Mouse (Mus musculus): ENCODE measurements at regions not wholly inside any gene's neighbourhood (a gene's known extent, or its start where the extent isn't known, plus 50 kb on each side); places are given as distances from the start of the nearest gene placed in this dataset.

GRCm38 (mm10) chr14:103458340-103458739, 54.8 kb upstream of the Scel start:
- Histone ChIP-seq H3K27me3 (ENCODE audit: poor library complexity, severe bottlenecking) (no peaks in the 10 kb centered on the region), H3K4me1 (peaks cover 8% of the 10 kb centered on the region; the same call in 1 of the 2 replicates), H3K9me3 (no peaks in the 10 kb centered on the region), H3K4me3 (no peak overlapping the region), H3K27ac (no peak overlapping the region), H3K36me3 (replicated peaks) (no peaks in the 10 kb centered on the region)
- DNase-seq (ENCODE audit: extremely low spot score, low spot score), result no peak

DNA sequence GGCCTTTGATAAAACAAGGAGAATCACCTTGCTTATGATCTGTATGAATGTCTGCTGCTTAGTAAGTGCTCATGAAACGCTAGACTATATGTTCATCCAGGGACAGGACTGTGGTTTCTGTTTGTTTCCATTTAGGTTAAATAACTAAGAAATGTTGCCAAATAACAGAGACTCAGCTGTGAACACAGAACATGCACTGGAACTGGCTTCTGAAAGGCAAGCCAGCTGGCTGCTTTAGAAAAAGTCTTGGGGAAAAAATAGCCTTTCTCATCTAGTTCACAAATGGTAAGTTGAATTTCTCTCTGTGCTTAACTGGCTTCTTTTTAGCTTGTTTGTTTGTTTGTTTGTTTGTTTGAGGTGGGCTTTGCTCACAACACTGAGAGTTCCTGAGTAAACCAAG, 57.0 kb upstream of the Scel start:
- DNase-seq (ENCODE audit: extremely low spot score, low spot score), result no peak
- 96% methylated on average over 1 of the region's 1 CpGs for WGBS
- Histone ChIP-seq H3K9me3 (no peaks in the 10 kb centered on the region), H3K4me1 (no peaks in the 10 kb centered on the region), H3K27ac (no peak overlapping the region), H3K27me3 (ENCODE audit: poor library complexity, severe bottlenecking) (no peaks in the 10 kb centered on the region), H3K36me3 (replicated peaks) (no peaks in the 10 kb centered on the region), H3K4me3 (no peak overlapping the region)

- H3K4me3 ChIP-seq, result no peak overlapping the region
- H3K9me3 ChIP-seq, result no peaks in the 10 kb centered on the region
- DNase-seq (ENCODE audit: extremely low spot score, low spot score), result no peak
- no peaks in the 10 kb centered on the region for H3K27me3 ChIP-seq (ENCODE audit: poor library complexity, severe bottlenecking)
- no peak overlapping the region for H3K27ac ChIP-seq
- H3K36me3 ChIP-seq (replicated peaks), result no peaks in the 10 kb centered on the region
- 90% methylated on average over 6 of the region's 6 CpGs for WGBS
- H3K4me1 ChIP-seq, result peaks cover 18% of the 10 kb centered on the region
Measured at GRCm38 (mm10) chr14:103450756-103451155, 62.4 kb upstream of the Scel start.

DNA sequence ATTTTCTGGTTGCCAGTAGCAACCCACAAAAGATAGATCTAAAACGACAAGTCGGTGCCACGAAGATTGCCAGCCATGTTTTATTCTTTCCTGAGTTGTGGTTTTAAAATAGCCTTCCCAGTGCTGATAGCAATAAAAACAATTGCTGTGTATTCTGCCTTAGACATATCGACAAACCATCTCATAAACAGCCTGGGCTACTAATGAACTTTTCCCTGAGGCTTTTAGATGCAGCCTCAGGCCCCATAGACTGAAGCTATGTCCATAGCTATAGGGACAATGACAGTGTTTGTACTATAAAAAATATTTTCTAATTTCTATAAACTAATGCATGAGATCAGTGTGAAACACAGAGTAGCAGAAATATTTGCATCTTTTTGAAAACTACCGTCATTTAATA, 63.7 kb upstream of the Scel start:
- 91% methylated on average over 5 of the region's 5 CpGs for WGBS

GRCm38 (mm10) chr14:103449033-103449432, 64.1 kb upstream of the Scel start:
- WGBS, result 86% methylated on average over 7 of the region's 7 CpGs
- no peaks in the 10 kb centered on the region for H3K9me3 ChIP-seq
- no peak for DNase-seq (ENCODE audit: extremely low spot score, low spot score)
- H3K27ac ChIP-seq, result no peak overlapping the region
- peaks cover 18% of the 10 kb centered on the region for H3K4me1 ChIP-seq
- H3K36me3 ChIP-seq (replicated peaks), result no peaks in the 10 kb centered on the region
- H3K4me3 ChIP-seq, result no peak overlapping the region
- H3K27me3 ChIP-seq (ENCODE audit: poor library complexity, severe bottlenecking), result no peaks in the 10 kb centered on the region

More for the DNA sequence above, 63.7 kb upstream of the Scel start:
- Histone ChIP-seq H3K4me3 (no peak overlapping the region), H3K27ac (no peak overlapping the region), H3K36me3 (replicated peaks) (no peaks in the 10 kb centered on the region), H3K27me3 (ENCODE audit: poor library complexity, severe bottlenecking) (no peaks in the 10 kb centered on the region), H3K9me3 (no peaks in the 10 kb centered on the region), H3K4me1 (peaks cover 18% of the 10 kb centered on the region)
- no peak for DNase-seq (ENCODE audit: extremely low spot score, low spot score)

DNA sequence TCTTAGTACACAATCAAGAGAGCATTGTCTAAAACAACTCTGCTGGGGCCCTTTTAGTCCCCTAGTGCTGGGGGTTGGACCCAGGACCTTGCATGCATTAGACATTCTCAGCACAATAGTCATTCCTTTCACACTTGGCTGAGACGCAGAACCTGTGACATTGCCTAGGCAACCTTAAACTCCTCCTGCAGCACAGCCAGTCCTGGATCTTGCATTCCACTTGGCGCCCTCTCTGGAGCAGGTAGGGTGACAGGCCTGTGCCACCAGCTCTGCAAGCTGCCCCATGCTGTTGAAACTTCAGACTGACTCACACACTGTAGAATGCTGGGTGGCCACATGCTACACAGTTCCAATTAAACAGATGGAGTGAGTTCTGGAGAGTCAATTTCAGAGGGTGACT, 66.5 kb upstream of the Scel start:
- 50% methylated on average over 2 of the region's 2 CpGs for WGBS
- Histone ChIP-seq H3K4me1 (peaks cover 19% of the 10 kb centered on the region), H3K27ac (no peak overlapping the region), H3K4me3 (no peak overlapping the region), H3K27me3 (ENCODE audit: poor library complexity, severe bottlenecking) (no peaks in the 10 kb centered on the region), H3K9me3 (no peaks in the 10 kb centered on the region), H3K36me3 (replicated peaks) (no peaks in the 10 kb centered on the region)
- DNase-seq (ENCODE audit: extremely low spot score, low spot score), result no peak

- Histone ChIP-seq H3K27ac (peak overlapping the region; percentile 37; the same call in 1 of the 2 replicates), H3K27me3 (ENCODE audit: poor library complexity, severe bottlenecking) (no peaks in the 10 kb centered on the region), H3K36me3 (replicated peaks) (no peaks in the 10 kb centered on the region), H3K4me3 (no peak overlapping the region), H3K9me3 (no peaks in the 10 kb centered on the region), H3K4me1 (peaks cover 6% of the 10 kb centered on the region)
- no peak for DNase-seq (ENCODE audit: extremely low spot score, low spot score)
- WGBS, result 76% methylated on average over 15 of the region's 15 CpGs
Measured at GRCm38 (mm10) chr14:103441454-103442065, 71.6 kb upstream of the Scel start.

DNA sequence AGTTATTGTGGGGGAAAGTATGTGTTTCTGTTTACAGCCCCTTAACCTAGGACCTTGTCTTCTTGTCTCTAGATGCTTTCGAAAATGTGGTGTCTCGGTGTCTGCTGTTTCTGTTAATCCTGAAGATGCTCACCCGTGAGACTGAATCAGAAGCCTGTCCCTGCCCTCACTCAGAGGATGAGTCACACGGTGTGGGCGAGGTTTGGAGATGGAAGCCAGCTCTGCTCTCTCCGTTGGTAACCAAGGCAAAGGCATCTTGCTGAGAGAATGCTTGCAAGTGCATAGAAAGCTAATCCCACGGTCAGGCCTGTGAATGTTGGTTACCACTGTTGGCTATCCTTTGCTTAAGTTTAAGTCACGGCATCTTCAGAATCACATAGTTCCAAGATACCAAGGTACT, 72.9 kb upstream of the Scel start:
- DNase-seq (ENCODE audit: extremely low spot score, low spot score), result no peak
- no peaks in the 10 kb centered on the region for H3K27me3 ChIP-seq (ENCODE audit: poor library complexity, severe bottlenecking)
- 0 out of 2 replicates have a peak, but pooled peaks cover 4% of the 10 kb centered on the region for H3K4me1 ChIP-seq
- 80% methylated on average over 8 of the region's 8 CpGs for WGBS
- no peak overlapping the region for H3K27ac ChIP-seq
- no peak overlapping the region for H3K4me3 ChIP-seq
- no peaks in the 10 kb centered on the region for H3K9me3 ChIP-seq
- no peaks in the 10 kb centered on the region for H3K36me3 ChIP-seq (replicated peaks)

DNA sequence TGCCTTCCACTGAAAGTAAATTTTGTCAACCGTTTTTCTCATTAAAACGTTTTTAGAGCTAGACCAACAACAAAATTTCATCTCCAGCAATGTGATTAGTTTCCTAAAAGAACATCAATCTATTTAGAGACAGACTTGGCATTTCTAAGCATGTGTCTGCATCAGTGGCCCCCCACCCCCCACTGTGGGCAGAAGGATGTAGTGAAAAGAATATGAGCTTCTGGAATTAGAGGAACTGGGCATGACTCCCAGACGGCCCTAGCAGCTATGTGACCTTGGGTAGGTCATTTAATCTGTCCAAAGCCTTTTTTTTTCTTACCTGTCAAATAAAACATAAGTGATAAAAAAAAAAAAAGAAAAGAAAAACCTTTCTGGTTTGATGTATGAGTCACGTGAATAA, 78.9 kb upstream of the Scel start:
- no peaks in the 10 kb centered on the region for H3K36me3 ChIP-seq (replicated peaks)
- H3K9me3 ChIP-seq, result no peaks in the 10 kb centered on the region
- no peak for DNase-seq (ENCODE audit: extremely low spot score, low spot score)
- no peak overlapping the region for H3K4me3 ChIP-seq
- no peak overlapping the region for H3K27ac ChIP-seq
- H3K27me3 ChIP-seq (ENCODE audit: poor library complexity, severe bottlenecking), result no peaks in the 10 kb centered on the region
- no peaks in the 10 kb centered on the region for H3K4me1 ChIP-seq
- WGBS, result 80% methylated on average over 4 of the region's 4 CpGs

- no peak for DNase-seq (ENCODE audit: extremely low spot score, low spot score)
- Histone ChIP-seq H3K4me3 (no peak overlapping the region), H3K36me3 (replicated peaks) (no peaks in the 10 kb centered on the region), H3K9me3 (no peaks in the 10 kb centered on the region), H3K27ac (no peak overlapping the region), H3K27me3 (ENCODE audit: poor library complexity, severe bottlenecking) (no peaks in the 10 kb centered on the region), H3K4me1 (no peaks in the 10 kb centered on the region)
- 92% methylated on average over 3 of the region's 3 CpGs for WGBS
Measured at GRCm38 (mm10) chr14:103433106-103433505, 80.0 kb upstream of the Scel start.

DNA sequence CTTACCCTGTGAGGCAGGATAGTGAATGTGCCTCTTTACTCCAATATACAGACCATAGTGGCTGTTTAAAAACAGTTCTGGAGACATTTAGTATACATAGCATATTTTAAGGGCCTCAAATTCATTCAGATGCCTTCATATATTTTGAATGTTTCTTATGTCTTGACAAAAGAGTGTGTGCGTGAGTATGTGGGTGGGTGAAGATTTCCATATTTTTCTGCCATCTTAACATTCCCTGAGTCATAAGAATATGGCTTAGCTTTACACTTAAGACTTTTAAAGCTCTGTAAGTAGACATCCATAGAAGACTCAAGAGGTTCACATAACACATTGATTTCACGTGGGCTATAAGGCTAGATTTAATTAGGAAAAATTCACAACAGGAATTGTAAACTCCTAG, 81.3 kb upstream of the Mycbp2 start:
- Histone ChIP-seq H3K9me3 (no peaks in the 10 kb centered on the region), H3K36me3 (replicated peaks) (no peaks in the 10 kb centered on the region), H3K4me3 (no peak overlapping the region), H3K4me1 (no peaks in the 10 kb centered on the region), H3K27ac (no peak overlapping the region), H3K27me3 (ENCODE audit: poor library complexity, severe bottlenecking) (no peaks in the 10 kb centered on the region)
- no peak for DNase-seq (ENCODE audit: extremely low spot score, low spot score)
- WGBS, result 91% methylated on average over 2 of the region's 2 CpGs

GRCm38 (mm10) chr14:103421305-103421822, 74.8 kb upstream of the Mycbp2 start:
- H3K27ac ChIP-seq, result no peak overlapping the region
- WGBS, result 94% methylated on average over 10 of the region's 10 CpGs
- H3K36me3 ChIP-seq (replicated peaks), result no peaks in the 10 kb centered on the region
- no peak for DNase-seq (ENCODE audit: extremely low spot score, low spot score)
- H3K4me1 ChIP-seq, result no peaks in the 10 kb centered on the region
- H3K27me3 ChIP-seq (ENCODE audit: poor library complexity, severe bottlenecking), result no peaks in the 10 kb centered on the region
- no peaks in the 10 kb centered on the region for H3K9me3 ChIP-seq
- H3K4me3 ChIP-seq, result no peak overlapping the region

DNA sequence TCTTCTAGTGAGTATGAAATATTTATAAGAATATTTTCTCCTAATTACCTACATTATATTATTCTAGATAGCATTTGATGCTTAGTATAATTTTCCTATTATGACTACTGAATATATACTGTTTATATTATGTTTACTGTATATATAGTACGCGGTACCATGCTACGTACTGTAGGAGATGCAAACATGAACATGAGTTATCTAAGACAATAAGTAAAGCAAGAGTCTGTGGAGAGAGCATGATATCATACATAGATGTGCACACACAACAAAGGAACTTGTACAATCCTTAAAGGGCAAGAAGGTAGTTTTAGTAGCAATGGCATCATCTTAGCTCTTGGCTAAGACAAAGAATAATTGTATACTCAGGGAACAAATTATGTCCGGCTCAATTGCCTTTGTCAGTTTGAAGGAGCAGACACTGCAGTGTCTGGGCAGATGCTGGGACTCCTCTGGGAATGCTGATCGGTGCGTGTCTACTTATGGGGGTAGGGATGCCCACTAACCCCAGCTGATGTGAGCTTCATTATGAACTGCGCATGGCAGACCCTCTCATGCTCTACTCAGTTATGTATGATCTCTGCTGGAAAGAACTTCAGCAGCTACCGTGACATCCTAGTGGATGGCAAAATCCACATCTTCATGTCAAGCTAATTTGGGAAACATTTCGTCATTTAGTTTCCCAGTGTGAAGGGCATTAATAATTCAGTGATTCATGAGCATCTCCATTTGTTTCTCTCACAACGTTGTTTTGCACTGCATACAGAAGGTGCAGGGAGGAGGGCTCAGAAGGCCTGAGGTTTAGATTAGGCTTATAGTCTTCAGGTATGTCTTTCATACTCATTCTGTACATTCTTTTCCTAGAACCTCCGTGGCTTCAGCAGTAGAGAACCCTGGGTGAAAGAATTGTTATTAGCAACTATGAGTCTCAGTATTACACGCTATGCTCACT, 70.8 kb upstream of the Mycbp2 start:
- Histone ChIP-seq H3K9me3 (no peaks in the 10 kb centered on the region), H3K27me3 (ENCODE audit: poor library complexity, severe bottlenecking) (no peaks in the 10 kb centered on the region), H3K4me3 (no peak overlapping the region), H3K4me1 (no peaks in the 10 kb centered on the region), H3K27ac (no peak overlapping the region), H3K36me3 (replicated peaks) (no peaks in the 10 kb centered on the region)
- 88% methylated on average over 12 of the region's 12 CpGs for WGBS
- DNase-seq (ENCODE audit: extremely low spot score, low spot score), result no peak
